Mouse (Mus musculus) ES-E14 (cell line): ENCODE data around the gene Doc2b. TPM values are rescaled to one million over a fixed set of nuclear protein-coding genes. Genes with fewer than 3 reads are reported as not detected.

Source experiments
- DNase-seq: peaks from one replicate; pipeline ENCODE4 v3.0.0-alpha.2; 2013; ENCODE audit warnings: low read depth, low spot score
- H3K27ac ChIP-seq: 2 replicates; pipeline ENCODE4 v1.5.1; 2012; ENCODE audit warnings: low read depth, mild to moderate bottlenecking, low read length, moderate library complexity, mixed read lengths; ENCODE audit not compliant: poor library complexity, insufficient read depth, severe bottlenecking
- H3K36me3 ChIP-seq: 2 replicates; pipeline ENCODE4 v1.6.1; 2012; ENCODE audit warnings: mild to moderate bottlenecking, low read length, moderate library complexity, mixed read lengths; ENCODE audit not compliant: control insufficient read depth, poor library complexity, insufficient read depth, severe bottlenecking
- H3K4me1 ChIP-seq, 2 experiments: fragments of 150-350 bp in 1 of 2; sonication (generic) in 1 of 2; 2 replicates each; pipeline ENCODE4 v1.6.1; 2012; ENCODE audit warnings: low read length in 2 of 2, mild to moderate bottlenecking in 1 of 2, mixed read lengths in 1 of 2; ENCODE audit not compliant: control insufficient read depth in 2 of 2, insufficient read depth in 2 of 2, poor library complexity in 1 of 2
- H3K4me3 ChIP-seq, 2 experiments: fragments of 150-350 bp in 1 of 2; sonication (generic) in 1 of 2; 2 replicates each; pipeline ENCODE4 v1.5.1; 2012; ENCODE audit warnings: low read length in 2 of 2, low read depth in 1 of 2, mild to moderate bottlenecking in 1 of 2, mixed read lengths in 1 of 2; ENCODE audit not compliant: insufficient read depth in 1 of 2, poor library complexity in 1 of 2, severe bottlenecking in 1 of 2
- H3K9ac ChIP-seq: 2 replicates; pipeline ENCODE4 v1.6.1; 2012; ENCODE audit warnings: low read depth, mild to moderate bottlenecking, low read length, mixed read lengths; ENCODE audit not compliant: poor library complexity, insufficient read depth, severe bottlenecking
- H3K9me3 ChIP-seq: fragments of 150-350 bp; sonication (generic); 2 replicates; pipeline ENCODE4 v1.6.1; 2012; ENCODE audit warnings: low read depth, mild to moderate bottlenecking, low read length; ENCODE audit not compliant: control insufficient read depth, insufficient read depth
- CHD2 ChIP-seq: IDR thresholded peaks from 2 replicates; pipeline ENCODE4 v1.6.1; 2014; ENCODE audit warnings: mild to moderate bottlenecking, low read depth, low read length, inconsistent platforms
- HCFC1 ChIP-seq: IDR thresholded peaks from 2 replicates; pipeline ENCODE4 v1.6.1; 2012; ENCODE audit warnings: low read length, inconsistent platforms, borderline replicate concordance; ENCODE audit not compliant: insufficient read depth
- MAFK ChIP-seq: IDR thresholded peaks from 2 replicates; pipeline ENCODE4 v1.6.1; 2014; ENCODE audit warnings: mild to moderate bottlenecking, low read depth, low read length, inconsistent platforms; ENCODE audit not compliant: insufficient read depth
- ZC3H11A ChIP-seq: IDR thresholded peaks from 2 replicates; pipeline ENCODE4 v1.6.1; 2012; ENCODE audit warnings: low read depth, mild to moderate bottlenecking, inconsistent platforms, low read length, borderline replicate concordance
- ZNF384 ChIP-seq: IDR thresholded peaks from 2 replicates; pipeline ENCODE4 v1.6.1; 2012; ENCODE audit warnings: low read depth, low read length, inconsistent platforms
- in situ Hi-C, 2 experiments: fragments of 600-800 bp; cut with MboI; formaldehyde crosslinking; loops; one replicate each; pipeline ENCODE4 v1.15.1; 2025; ENCODE audit warnings: low sequenced_read_pairs in 2 of 2, inconsistent platforms in 1 of 2; ENCODE audit not compliant: unreplicated experiment in 2 of 2
- total RNA-seq: library from RNA; depleted of rRNA; stranded (reverse); fragments of 300-350 nt; gene quantifications from 2 replicates; pipeline ENCODE4 v1.2.3, GENCODE M21; 2012

The Doc2b gene
- total RNA-seq, 1 experiment = 0.27 TPM

- Histone ChIP-seq H3K9me3 (no peaks in the 10 kb centered on the region), H3K27ac (no peak overlapping the region), H3K36me3 (no peaks in the 10 kb centered on the region), H3K9ac (no peak overlapping the region), H3K4me3 (no peak overlapping the region), H3K4me1 (peaks cover 0 to 3% of the 10 kb centered on the region in 2 experiments; a peak in 1 of 4 replicates)
- TF ChIP-seq CHD2 (no peak), HCFC1 (no peak), ZNF384 (no peak), MAFK (no peak), ZC3H11A (no peak)
- in situ Hi-C loops = no loop called here
- no peak for DNase-seq
Measured at GRCm38 (mm10) chr11:75792535-75792934, 3.3 kb downstream of the Doc2b start.

- H3K4me3 ChIP-seq = no peak overlapping the region
- H3K27ac ChIP-seq = no peak overlapping the region
- H3K4me1 ChIP-seq = peaks cover 1 to 4% of the 10 kb centered on the region in 2 experiments; a peak in 1 of 4 replicates
- no peak for TF ChIP-seq HCFC1
- TF ChIP-seq ZNF384 = no peak
- TF ChIP-seq CHD2 = no peak
- no peak for TF ChIP-seq MAFK
- TF ChIP-seq ZC3H11A = no peak
- no peaks in the 10 kb centered on the region for H3K9me3 ChIP-seq
- H3K36me3 ChIP-seq = no peaks in the 10 kb centered on the region
- DNase-seq = no peak
- H3K9ac ChIP-seq = no peak overlapping the region
- in situ Hi-C loops = no loop called here
Measured at GRCm38 (mm10) chr11:75785897-75786296, 10.0 kb downstream of the Doc2b start.

- Histone ChIP-seq H3K9me3 (no peaks in the 10 kb centered on the region), H3K9ac (no peak overlapping the region), H3K4me3 (no peak overlapping the region), H3K36me3 (no peaks in the 10 kb centered on the region), H3K27ac (no peak overlapping the region), H3K4me1 (peaks cover 1 to 4% of the 10 kb centered on the region in 2 experiments; a peak in 1 of 4 replicates)
- no peak for DNase-seq
- in situ Hi-C loops = loop anchor here in 1 of 2 experiments (5.0 kb wide), 1 partner anchor 119 kb away; no protein-coding TSS in a partner anchor
- TF ChIP-seq MAFK (no peak), ZNF384 (no peak)
Measured at GRCm38 (mm10) chr11:75783799-75784198, 12.1 kb downstream of the Doc2b start.

GRCm38 (mm10) chr11:75781919-75782318 is 13.9 kb downstream of the Doc2b start:
- in situ Hi-C loops = loop anchor here in 1 of 2 experiments (5.0 kb wide), 1 partner anchor 120 kb away; no protein-coding TSS in a partner anchor
- H3K27ac ChIP-seq = no peak overlapping the region
- TF ChIP-seq MAFK = no peak
- TF ChIP-seq CHD2 = no peak
- TF ChIP-seq ZC3H11A = peak; percentile 97
- H3K4me1 ChIP-seq = no peaks in the 10 kb centered on the region; a peak in 1 of 4 replicates
- no peak overlapping the region for H3K9ac ChIP-seq
- H3K36me3 ChIP-seq = no peaks in the 10 kb centered on the region
- no peak for DNase-seq
- H3K9me3 ChIP-seq = no peaks in the 10 kb centered on the region
- H3K4me3 ChIP-seq = no peak overlapping the region

GRCm38 (mm10) chr11:75775919-75776318 is 19.9 kb downstream of the Doc2b start:
- no peak overlapping the region for H3K27ac ChIP-seq
- in situ Hi-C loops = loop anchor here in 1 of 2 experiments (10.0 kb wide), 1 partner anchor 139 kb away; no protein-coding TSS in a partner anchor
- TF ChIP-seq CHD2 (no peak), ZC3H11A (peak; percentile 62; the same call in 1 of the 2 replicates), HCFC1 (no peak), ZNF384 (no peak), MAFK (no peak)
- no peaks in the 10 kb centered on the region for H3K9me3 ChIP-seq
- H3K9ac ChIP-seq = no peak overlapping the region
- H3K4me3 ChIP-seq = no peak overlapping the region
- H3K36me3 ChIP-seq = no peaks in the 10 kb centered on the region
- no peaks in the 10 kb centered on the region for H3K4me1 ChIP-seq
- no peak for DNase-seq
